Mouse (Mus musculus): ENCODE measurements around the gene Ephx4.

DNA sequence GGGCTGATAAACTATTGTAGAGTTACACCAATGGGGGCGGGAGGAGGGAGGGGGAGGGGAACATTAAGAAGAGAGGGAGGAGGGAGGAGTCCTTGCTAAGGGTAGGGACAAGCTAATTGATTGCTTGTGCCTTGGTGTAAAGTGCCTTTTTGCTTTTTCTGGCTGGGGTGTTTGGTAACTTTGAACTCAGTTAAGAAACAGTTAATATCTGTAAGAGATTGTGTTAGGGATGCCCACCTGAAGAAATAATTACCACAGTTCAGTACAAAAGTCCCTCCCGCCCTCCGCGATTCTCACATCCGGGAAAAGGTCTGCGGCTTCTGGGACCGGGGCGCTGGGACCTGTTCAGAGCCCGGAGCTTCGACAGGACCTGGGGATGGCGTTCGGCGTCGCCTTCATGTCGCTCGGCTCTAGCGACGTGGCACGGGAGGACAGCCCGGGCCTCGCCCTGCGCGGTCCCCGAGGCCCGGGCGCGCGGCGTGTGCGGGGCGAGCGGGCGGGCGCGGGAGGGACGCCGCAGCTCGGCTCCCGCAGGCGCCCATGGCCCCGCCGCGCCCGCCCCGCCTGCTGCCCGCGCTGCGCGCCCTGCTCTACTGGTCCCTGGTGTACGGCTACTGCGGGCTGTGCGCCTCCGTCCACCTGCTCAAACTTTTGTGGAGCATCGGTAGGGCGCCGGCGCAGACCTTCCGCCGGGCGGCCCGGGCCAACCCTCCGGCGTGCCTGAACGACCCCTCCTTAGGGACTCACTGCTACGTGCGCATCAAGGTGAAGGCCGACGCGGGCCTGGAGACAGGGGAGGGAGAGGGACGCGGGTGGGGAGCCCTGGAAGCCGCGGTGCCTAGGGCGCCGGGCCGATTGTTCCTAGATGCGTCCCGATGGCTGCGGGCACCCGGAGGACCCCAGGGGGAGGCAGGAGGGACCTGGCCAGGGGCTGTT, 743 bp downstream of the Ephx4 start:
- no peak for TF ChIP-seq POLR2A (IDR thresholded peaks at IDR 0.05; ENCODE audit: low read depth, low read length)
- TF ChIP-seq CTCF (conservative IDR thresholded peaks at IDR 0.05; ENCODE audit: insufficient read depth, insufficient read length, low read depth, low read length): no peak
